Mouse (Mus musculus): ENCODE measurements around the gene Gm19345. TPM values are rescaled to one million over a fixed set of nuclear protein-coding genes. Genes with fewer than 3 reads are reported as not detected.

The Gm19345 gene
- total RNA-seq (2023): not detected

DNA sequence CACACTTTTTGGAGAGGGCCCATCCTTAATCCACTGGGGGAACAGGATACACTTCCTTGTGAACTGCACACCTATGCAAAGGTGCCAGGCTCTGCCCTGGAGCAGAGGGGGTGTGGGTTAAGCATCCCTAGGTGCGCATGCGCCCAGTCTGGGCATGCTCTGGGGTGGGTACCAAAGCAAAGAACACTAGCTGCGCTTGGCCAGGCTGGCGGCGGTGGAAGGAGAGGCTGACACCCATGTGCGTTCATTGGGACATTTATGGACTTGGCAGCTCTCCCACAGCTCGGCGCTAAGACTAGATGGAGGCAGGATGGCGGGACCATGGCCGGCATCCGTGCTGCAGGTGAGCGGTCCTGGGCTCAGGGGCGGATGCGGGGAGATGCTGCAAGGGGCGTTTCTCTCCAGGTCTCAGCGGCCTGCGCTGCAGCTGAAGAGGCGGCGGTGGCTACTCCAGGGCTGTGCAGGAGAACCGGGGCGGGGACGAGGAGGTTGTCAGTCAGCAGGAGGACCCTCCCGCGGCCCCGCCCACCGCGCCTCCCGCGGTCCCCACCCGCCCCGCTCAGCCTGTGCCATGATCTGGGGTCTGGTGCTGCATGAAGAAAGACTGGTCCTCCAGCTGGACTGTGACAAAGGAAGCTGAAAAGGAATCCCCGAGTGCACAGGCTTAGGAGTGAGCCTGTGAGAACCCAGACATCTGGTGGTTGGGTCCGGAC lies at the start of gene Gm19345:
Gm19345 (plus strand) TSS at position 146 of the 713 bp plus-strand sequence.

DNA sequence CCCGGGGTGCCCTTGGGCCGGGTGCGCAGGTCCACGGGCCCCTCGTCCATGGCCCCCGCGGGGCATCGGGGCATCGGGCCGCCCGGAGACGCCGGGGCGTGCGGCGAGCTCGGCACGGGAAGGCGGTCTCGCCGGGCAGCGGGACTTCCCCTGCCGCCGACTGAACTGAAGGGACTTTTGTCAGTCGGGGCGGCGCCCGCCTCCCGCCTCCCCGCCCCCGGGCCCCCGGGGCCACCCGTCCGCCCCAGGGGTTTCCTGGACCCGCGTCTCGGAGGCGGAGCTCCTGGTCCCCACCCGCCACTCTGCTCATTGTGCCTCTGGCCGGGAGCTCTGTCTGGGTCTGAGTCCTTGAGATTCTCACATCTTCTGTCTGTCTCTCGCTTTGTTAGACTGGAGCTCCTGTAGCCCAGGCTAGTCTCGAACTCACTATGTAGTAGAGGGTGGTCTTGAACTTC lies 29.2 kb upstream of the Gm19345 start, which contains the start of gene Bcl3:
Bcl3 (minus strand) TSS at position 167 of the 455 bp plus-strand sequence.

DNA sequence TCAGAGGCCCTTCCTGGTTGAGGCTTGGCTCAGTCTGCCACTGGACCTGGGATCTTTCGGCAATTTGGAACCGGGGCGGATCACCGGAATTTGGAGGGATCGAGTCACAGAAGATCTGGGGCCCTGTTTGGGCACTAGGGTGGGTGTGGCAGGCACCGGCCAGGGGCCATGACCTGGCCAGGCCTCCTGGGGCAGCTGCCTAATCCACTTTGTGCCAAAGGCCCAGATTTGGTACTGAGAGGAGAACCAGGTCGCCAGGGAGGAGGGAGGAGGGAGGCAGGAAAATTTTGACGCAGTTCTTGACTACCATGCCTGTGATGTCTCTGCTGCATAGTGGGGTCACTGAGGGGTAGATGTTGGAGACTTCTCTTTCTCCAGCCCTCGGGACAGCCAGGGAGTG lies 9.4 kb downstream of the Gm19345 start, which contains the start of gene Ceacam16:
Ceacam16 (minus strand) TSS at position 101 of the 400 bp plus-strand sequence.

DNA sequence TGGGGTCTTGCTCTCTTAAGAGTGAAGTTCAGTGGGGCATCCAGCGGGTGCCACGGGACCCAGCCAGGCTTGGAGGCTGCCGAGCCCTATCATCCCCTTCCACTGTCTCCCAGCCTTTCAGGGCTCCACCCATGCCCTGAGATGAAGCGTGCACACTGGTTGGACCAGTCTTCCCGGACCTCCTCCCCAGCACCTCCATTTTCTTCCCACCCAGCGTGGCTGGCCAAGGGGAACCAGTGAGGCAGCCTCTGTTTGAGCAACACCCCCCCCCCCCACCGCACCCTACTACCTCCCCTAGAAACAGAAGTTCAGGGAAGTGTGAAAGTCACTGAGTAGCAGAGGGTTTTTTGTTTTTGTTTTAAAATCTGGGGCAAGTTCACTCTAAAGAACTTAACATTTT lies 36.0 kb downstream of the Gm19345 start, which contains the start of gene Ceacam19:
Ceacam19 (minus strand) TSS at position 117 of the 400 bp plus-strand sequence.

Other genes with a start within 250 kb of the Gm19345 start
- gene Clasrp, start 247.5 kb upstream of the Gm19345 start, total RNA-seq (2023): 10 to 100 TPM; 51.8 to 52.1 TPM
- 10 to 100 TPM; 13.5 to 14.1 TPM for gene Relb, start 222.6 kb upstream of the Gm19345 start, total RNA-seq (2023)
- 10 to 100 TPM; 57.6 to 60.6 TPM for gene Clptm1, start 187.0 kb upstream of the Gm19345 start, total RNA-seq (2023)
- 10 to 100 TPM; 52.2 to 56.0 TPM for gene Apoc2, start 174.1 kb upstream of the Gm19345 start, total RNA-seq (2023)
- gene Gm44805, start 170.6 kb upstream of the Gm19345 start, total RNA-seq (2023): not detected
- not detected for gene Apoc4, start 170.5 kb upstream of the Gm19345 start, total RNA-seq (2023)
- gene Apoc1, start 159.3 kb upstream of the Gm19345 start, total RNA-seq (2023): 1 to 10 TPM; 3.8 to 5.7 TPM
- gene Apoe, start 152.8 kb upstream of the Gm19345 start, total RNA-seq (2023): 10 to 100 TPM; 95.8 to 99.6 TPM
- 10 to 100 TPM; 28.6 to 35.3 TPM for gene Tomm40, start 136.6 kb upstream of the Gm19345 start, total RNA-seq (2023)
- gene Nectin2, start 101.5 kb upstream of the Gm19345 start, total RNA-seq (2023): under 1 TPM; 0.38 to 0.55 TPM
- gene Bcam, start 81.0 kb upstream of the Gm19345 start, total RNA-seq (2023): not detected
- not detected for gene Cblc, start 55.2 kb upstream of the Gm19345 start, total RNA-seq (2023)
- gene Bcl3, start 29.2 kb upstream of the Gm19345 start, total RNA-seq (2023): 10 to 100 TPM; 19.6 to 41.8 TPM
- 1 to 10 TPM; 1.3 to 1.7 TPM for gene Ceacam16, start 9.3 kb downstream of the Gm19345 start, total RNA-seq (2023)
- gene Ceacam19, start 36.0 kb downstream of the Gm19345 start, total RNA-seq (2023): under 1 TPM; 0.68 TPM
- gene Pvr, start 69.2 kb downstream of the Gm19345 start, total RNA-seq (2023): 1 to 10 TPM; 4.1 to 5.1 TPM
- gene Igsf23, start 98.8 kb downstream of the Gm19345 start, total RNA-seq (2023): not detected
- not detected for gene Ceacam20, start 113.4 kb downstream of the Gm19345 start, total RNA-seq (2023)
- not detected for gene Nlrp9b, start 139.5 kb downstream of the Gm19345 start, total RNA-seq (2023)
- gene Vmn1r91, start 247.7 kb downstream of the Gm19345 start, total RNA-seq (2023): not detected